In the genomic region with DNA sequence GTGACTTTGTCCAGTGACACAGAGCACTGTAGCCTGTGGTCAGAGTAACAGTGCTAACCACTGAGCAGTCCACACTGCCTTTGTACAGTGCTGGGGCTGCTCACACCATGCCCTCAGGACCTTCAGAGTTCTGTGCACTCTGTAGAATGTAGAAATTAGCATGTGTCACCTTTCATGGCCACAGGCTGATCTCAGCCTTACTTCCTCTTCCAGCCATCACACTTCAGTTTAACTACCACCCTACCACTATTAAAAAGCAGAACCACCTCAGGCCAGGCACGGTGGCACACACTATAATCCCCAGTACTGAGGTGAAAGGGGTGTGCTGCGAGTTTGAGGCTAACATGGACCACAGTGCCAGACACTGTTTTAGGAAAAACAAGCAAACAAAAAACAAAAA, we compare ENCODE assay signal across 30 mouse cellular contexts. TPM values are rescaled to one million over a fixed set of nuclear protein-coding genes. Genes with fewer than 3 reads are reported as not detected.
DNase-seq lines count a peak whose midpoint lies in the region; ATAC-seq and TF ChIP-seq lines count a peak whose summit lies in the region.
"Had no signal": no experiment of that assay in that cellular context is flagged by ENCODE, and none has a peak within 500 bp of the region (broad histone marks: within the 10 kb centered on the region; RNA-seq: fewer than 3 reads in every experiment).

No protein-coding gene starts in this region.

- no peak for ATAC-seq in midbrain, postnatal 0 days (ENCODE audit: low FRiP score)
- no peak for ATAC-seq in hindbrain, embryonic 12.5 days (ENCODE audit: low FRiP score)
- ATAC-seq: forebrain, embryonic 13.5 days; inflammation-experienced regulatory T-cells, adult 6 months; midbrain, embryonic 13.5 days had no signal

- DNase-seq in spleen, postnatal 36 days (ENCODE audit: low spot score in 2 of 2) = peak; percentile 37 to 42
- no peak for DNase-seq in spleen, postnatal 14 days (ENCODE audit: low spot score in 2 of 2)
- peak; percentile 13 for DNase-seq in c-Kit-positive CD71-negative TER-119-negative erythroid progenitor cells, embryonic 14.5 days (ENCODE audit: low read depth)
- no peak for DNase-seq in midbrain, postnatal 0 days (ENCODE audit: low spot score)
- no peak for DNase-seq in left cerebral cortex, postnatal 25 days (ENCODE audit: low spot score in 2 of 2)
- DNase-seq in kidney, postnatal 4 days = no peak
- DNase-seq: adrenal gland, postnatal 36 days; cerebellum, adult 2 months; cerebellum, postnatal 14 days; gastrocnemius, postnatal 14 days; heart, postnatal 4 days; kidney, adult 11 months; liver; right cerebral cortex, postnatal 4 days; thymus, postnatal 14 days had no signal

- peaks cover 4% of the 10 kb centered on the region for H3K27me3 ChIP-seq in megakaryocyte, embryonic 14.5 days (replicated peaks)
- no peaks in the 10 kb centered on the region for H3K27me3 ChIP-seq in midbrain, postnatal 0 days (ENCODE audit: insufficient read depth, low read length)
- H3K27me3 ChIP-seq in hindbrain, embryonic 12.5 days = peaks cover 9% of the 10 kb centered on the region; the same call in 1 of the 2 replicates
- H3K27me3 ChIP-seq: hindbrain, embryonic 15.5 days; kidney, embryonic 15.5 days; liver, embryonic 15.5 days; lung, embryonic 15.5 days; stomach, embryonic 15.5 days had no signal

- no peak for TF ChIP-seq CTCF in midbrain, postnatal 0 days (IDR thresholded peaks at IDR 0.05)

- H3K4me3 ChIP-seq in megakaryocyte, embryonic 14.5 days (replicated peaks) = peak overlapping the region; percentile 38
- no peak overlapping the region for H3K4me3 ChIP-seq in midbrain, postnatal 0 days (ENCODE audit: low read depth, low read length)
- H3K4me3 ChIP-seq in hindbrain, embryonic 12.5 days = no peak overlapping the region
- H3K4me3 ChIP-seq: embryonic facial prominence, embryonic 10.5 days; embryonic facial prominence, embryonic 15.5 days; forebrain, embryonic 13.5 days; hindbrain, embryonic 15.5 days; kidney, embryonic 15.5 days; liver, embryonic 15.5 days; lung, embryonic 15.5 days; midbrain, embryonic 13.5 days; neural tube, embryonic 15.5 days; stomach, embryonic 15.5 days had no signal

- intact Hi-C loops in left cerebral cortex, postnatal 25 days (cut with DNase I) = no loop called here

- no peaks in the 10 kb centered on the region for H3K9me3 ChIP-seq in megakaryocyte, embryonic 14.5 days
- H3K9me3 ChIP-seq in midbrain, postnatal 0 days (ENCODE audit: low read length) = no peaks in the 10 kb centered on the region
- no peaks in the 10 kb centered on the region for H3K9me3 ChIP-seq in hindbrain, embryonic 12.5 days (replicated peaks)
- H3K9me3 ChIP-seq: embryonic facial prominence, embryonic 10.5 days; embryonic facial prominence, embryonic 15.5 days; forebrain, embryonic 13.5 days; hindbrain, embryonic 15.5 days; kidney, embryonic 15.5 days; liver, embryonic 15.5 days; lung, embryonic 15.5 days; midbrain, embryonic 13.5 days; neural tube, embryonic 15.5 days; stomach, embryonic 15.5 days had no signal

- no peak overlapping the region for H3K27ac ChIP-seq in midbrain, postnatal 0 days (ENCODE audit: low read depth, low read length)
- no peak overlapping the region for H3K27ac ChIP-seq in hindbrain, embryonic 12.5 days
- H3K27ac ChIP-seq: embryonic facial prominence, embryonic 10.5 days; embryonic facial prominence, embryonic 15.5 days; forebrain, embryonic 13.5 days; hindbrain, embryonic 15.5 days; kidney, embryonic 15.5 days; liver, embryonic 15.5 days; lung, embryonic 15.5 days; midbrain, embryonic 13.5 days; neural tube, embryonic 15.5 days; stomach, embryonic 15.5 days had no signal

- H3K9ac ChIP-seq in midbrain, postnatal 0 days (replicated peaks; ENCODE audit: low read length, poor library complexity, severe bottlenecking) = no peak overlapping the region
- no peak overlapping the region for H3K9ac ChIP-seq in hindbrain, embryonic 12.5 days
- H3K9ac ChIP-seq: embryonic facial prominence, embryonic 15.5 days; forebrain, embryonic 13.5 days; hindbrain, embryonic 15.5 days; kidney, embryonic 15.5 days; liver, embryonic 15.5 days; lung, embryonic 15.5 days; midbrain, embryonic 13.5 days; neural tube, embryonic 15.5 days; stomach, embryonic 15.5 days had no signal

- WGBS in midbrain, postnatal 0 days = 76% methylated on average over 2 of the region's 2 CpGs
- WGBS in hindbrain, embryonic 12.5 days = 79% methylated on average over 2 of the region's 2 CpGs

- H3K36me3 ChIP-seq in megakaryocyte, embryonic 14.5 days (replicated peaks; ENCODE audit: low read length) = no peaks in the 10 kb centered on the region
- no peaks in the 10 kb centered on the region for H3K36me3 ChIP-seq in midbrain, postnatal 0 days (ENCODE audit: insufficient read depth, low read length)
- H3K36me3 ChIP-seq in hindbrain, embryonic 12.5 days = no peaks in the 10 kb centered on the region
- H3K36me3 ChIP-seq: embryonic facial prominence, embryonic 10.5 days; embryonic facial prominence, embryonic 15.5 days; hindbrain, embryonic 15.5 days; kidney, embryonic 15.5 days; liver, embryonic 15.5 days; lung, embryonic 15.5 days; midbrain, embryonic 13.5 days; neural tube, embryonic 15.5 days; stomach, embryonic 15.5 days had no signal

- no peak overlapping the region for H3K4me2 ChIP-seq in midbrain, postnatal 0 days (ENCODE audit: low read depth, low read length, poor library complexity, severe bottlenecking)
- no peak overlapping the region for H3K4me2 ChIP-seq in hindbrain, embryonic 12.5 days (replicated peaks)
- H3K4me2 ChIP-seq: embryonic facial prominence, embryonic 15.5 days; forebrain, embryonic 13.5 days; heart, embryonic 11.5 days; hindbrain, embryonic 15.5 days; kidney, embryonic 15.5 days; liver, embryonic 15.5 days; lung, embryonic 15.5 days; midbrain, embryonic 13.5 days; neural tube, embryonic 15.5 days; stomach, embryonic 15.5 days had no signal

- peaks cover 23% of the 10 kb centered on the region for H3K4me1 ChIP-seq in megakaryocyte, embryonic 14.5 days
- H3K4me1 ChIP-seq in midbrain, postnatal 0 days (ENCODE audit: insufficient read depth, low read length) = no peaks in the 10 kb centered on the region
- H3K4me1 ChIP-seq in hindbrain, embryonic 12.5 days = no peaks in the 10 kb centered on the region
- H3K4me1 ChIP-seq: embryonic facial prominence, embryonic 10.5 days; embryonic facial prominence, embryonic 15.5 days; forebrain, embryonic 13.5 days; hindbrain, embryonic 15.5 days; kidney, embryonic 15.5 days; liver, embryonic 15.5 days; lung, embryonic 15.5 days; midbrain, embryonic 13.5 days; neural tube, embryonic 15.5 days; stomach, embryonic 15.5 days had no signal

RNA-seq across cellular contexts. Expression of a gene that starts 6.6 kb away (rescaled TPM):
- polyA plus RNA-seq in megakaryocyte, embryonic 14.5 days (2012; ENCODE audit: insufficient read depth, low replicate concordance) = 23.9 and 25.4 TPM in 2 replicates
- 8.2 and 12.5 TPM in 2 replicates for total RNA-seq in midbrain, postnatal 0 days (2014; rRNA removed)
- polyA plus RNA-seq in midbrain, postnatal 0 days (2015; fragmentation: Nextera tagmentation; extraction: Ambion mirVana) = 7.3 and 9.1 TPM in 2 replicates
- 10 to 100 TPM in 1 of 2 experiments, 1 to 10 TPM in 1; 8.4 to 10.8 TPM for total RNA-seq in left cerebral cortex, postnatal 25 days (2021)
- polyA plus RNA-seq in hindbrain, embryonic 12.5 days (2016; fragmentation: Nextera tagmentation; extraction: Ambion mirVana) = 12.9 and 14.1 TPM in 2 replicates

RNA-seq across cellular contexts. Expression of a gene that starts 11.7 kb away (rescaled TPM):
- polyA plus RNA-seq in megakaryocyte, embryonic 14.5 days (2012; ENCODE audit: insufficient read depth, low replicate concordance) = not detected in 2 replicates
- total RNA-seq in midbrain, postnatal 0 days (2014; rRNA removed) = 22.4 and 23.4 TPM in 2 replicates
- 8.1 and 9.3 TPM in 2 replicates for polyA plus RNA-seq in midbrain, postnatal 0 days (2015; fragmentation: Nextera tagmentation; extraction: Ambion mirVana)
- 1 to 10 TPM; 5.0 to 5.4 TPM for total RNA-seq in left cerebral cortex, postnatal 25 days (2021)
- polyA plus RNA-seq in hindbrain, embryonic 12.5 days (2016; fragmentation: Nextera tagmentation; extraction: Ambion mirVana) = 5.8 and 6.3 TPM in 2 replicates
- total RNA-seq: megakaryocyte-erythroid progenitor cell, adult 5-6 weeks had no signal
- polyA plus RNA-seq: inflammation-experienced regulatory T-cells, adult 6 months had no signal

RNA-seq across cellular contexts. Expression of a gene that starts 23.1 kb away (rescaled TPM):
- polyA plus RNA-seq in megakaryocyte, embryonic 14.5 days (2012; ENCODE audit: insufficient read depth, low replicate concordance) = 9.6 and 10.8 TPM in 2 replicates
- 39.0 and 46.7 TPM in 2 replicates for total RNA-seq in midbrain, postnatal 0 days (2014; rRNA removed)
- polyA plus RNA-seq in midbrain, postnatal 0 days (2015; fragmentation: Nextera tagmentation; extraction: Ambion mirVana) = 40.1 and 45.9 TPM in 2 replicates
- total RNA-seq in left cerebral cortex, postnatal 25 days (2021) = 10 to 100 TPM; 24.2 to 29.0 TPM
- polyA plus RNA-seq in hindbrain, embryonic 12.5 days (2016; fragmentation: Nextera tagmentation; extraction: Ambion mirVana) = 29.9 and 32.7 TPM in 2 replicates

RNA-seq across cellular contexts. Expression of a gene that starts 45.4 kb away (rescaled TPM):
- polyA plus RNA-seq in megakaryocyte, embryonic 14.5 days (2012; ENCODE audit: insufficient read depth, low replicate concordance) = 2.5 TPM in 1 of 2 replicates, not detected in the other
- 5.8 and 7.1 TPM in 2 replicates for total RNA-seq in midbrain, postnatal 0 days (2014; rRNA removed)
- polyA plus RNA-seq in midbrain, postnatal 0 days (2015; fragmentation: Nextera tagmentation; extraction: Ambion mirVana) = 6.1 and 6.2 TPM in 2 replicates
- 1 to 10 TPM; 3.0 to 3.8 TPM for total RNA-seq in left cerebral cortex, postnatal 25 days (2021)
- polyA plus RNA-seq in hindbrain, embryonic 12.5 days (2016; fragmentation: Nextera tagmentation; extraction: Ambion mirVana) = 9.5 and 11.6 TPM in 2 replicates

Comparison
In these comparisons a context has a peak if more than half of its experiments do, and no peak if none do; other contexts are left out.
1. DNase-seq: peak in spleen, postnatal 36 days (2 of 2) and c-Kit-positive CD71-negative TER-119-negative erythroid progenitor cells, embryonic 14.5 days (single experiment); none in spleen, postnatal 14 days (0 of 2), midbrain, postnatal 0 days (single experiment), left cerebral cortex, postnatal 25 days (0 of 2) and kidney, postnatal 4 days (0 of 2).